Mouse (Mus musculus) ES-Bruce4 (cell line): ENCODE results near the gene Ccdc33. TPM values are rescaled to one million over a fixed set of nuclear protein-coding genes. Genes with fewer than 3 reads are reported as not detected.

Experiments used
- H3K27ac ChIP-seq: 2 replicates; pipeline ENCODE4 v1.5.1; 2012; ENCODE audit warnings: low read length, inconsistent platforms; ENCODE audit not compliant: insufficient read depth
- H3K27me3 ChIP-seq: 2 replicates; pipeline ENCODE4 v1.6.1; 2012; ENCODE audit warnings: mild to moderate bottlenecking, low read length, inconsistent platforms; ENCODE audit not compliant: control insufficient read depth, poor library complexity, insufficient read depth, severe bottlenecking
- H3K36me3 ChIP-seq: 2 replicates; pipeline ENCODE4 v1.6.1; 2012; ENCODE audit warnings: inconsistent platforms, mild to moderate bottlenecking, low read length, moderate library complexity; ENCODE audit not compliant: control insufficient read depth, poor library complexity, insufficient read depth, severe bottlenecking
- H3K4me1 ChIP-seq: one replicate; pipeline ENCODE4 v1.8.1; 2011; ENCODE audit warnings: low read length; ENCODE audit not compliant: control insufficient read depth, insufficient read depth
- H3K4me3 ChIP-seq: 2 replicates; pipeline ENCODE4 v1.5.1; 2011; ENCODE audit warnings: low read depth, mild to moderate bottlenecking, low read length
- H3K9ac ChIP-seq: 2 replicates; pipeline ENCODE4 v1.6.1; 2012; ENCODE audit warnings: low read depth, mild to moderate bottlenecking, inconsistent platforms; ENCODE audit not compliant: poor library complexity, severe bottlenecking
- H3K9me3 ChIP-seq: replicated peaks from 2 replicates; pipeline ENCODE4 v1.6.1; 2012; ENCODE audit warnings: mild to moderate bottlenecking, low read length, inconsistent platforms; ENCODE audit not compliant: control insufficient read depth, poor library complexity, insufficient read depth, severe bottlenecking
- CTCF ChIP-seq: IDR thresholded peaks from one replicate; pipeline ENCODE4 v1.8.1; 2011; ENCODE audit warnings: low read depth, low read length
- EP300 ChIP-seq: IDR thresholded peaks from 2 replicates; pipeline ENCODE4 v1.6.1; 2011; ENCODE audit warnings: low read depth, low read length; ENCODE audit not compliant: insufficient read depth
- POLR2A ChIP-seq: IDR thresholded peaks from one replicate; pipeline ENCODE4 v1.8.1; 2011; ENCODE audit warnings: low read length; ENCODE audit not compliant: insufficient read depth
- polyA plus RNA-seq: library from polyadenylated mRNA; stranded (reverse); fragments of >200 nt; gene quantifications from 2 replicates; pipeline ENCODE4 v1.2.4, GENCODE M21; 2011; ENCODE audit warnings: low read depth; ENCODE audit not compliant: missing spikeins, insufficient read depth, insufficient read length

Gene Ccdc33
- polyA plus RNA-seq, 1 experiment: not detected

GRCm38 (mm10) chr9:58105595-58106169 is 12.9 kb downstream of the Ccdc33 start:
- H3K4me1 ChIP-seq: no peaks in the 10 kb centered on the region
- no peak for TF ChIP-seq CTCF
- TF ChIP-seq POLR2A: no peak
- TF ChIP-seq EP300: no peak
- H3K9me3 ChIP-seq: no peaks in the 10 kb centered on the region
- no peak overlapping the region for H3K9ac ChIP-seq
- H3K27me3 ChIP-seq: no peaks in the 10 kb centered on the region
- H3K4me3 ChIP-seq: no peak overlapping the region
- H3K27ac ChIP-seq: no peak overlapping the region
- no peaks in the 10 kb centered on the region for H3K36me3 ChIP-seq

GRCm38 (mm10) chr9:58103647-58104046 is 15.0 kb downstream of the Ccdc33 start:
- H3K27ac ChIP-seq: no peak overlapping the region
- no peak overlapping the region for H3K9ac ChIP-seq
- H3K4me3 ChIP-seq: no peak overlapping the region
- TF ChIP-seq POLR2A: no peak
- TF ChIP-seq EP300: no peak
- TF ChIP-seq CTCF: no peak
- H3K36me3 ChIP-seq: no peaks in the 10 kb centered on the region
- no peaks in the 10 kb centered on the region for H3K4me1 ChIP-seq
- no peaks in the 10 kb centered on the region for H3K9me3 ChIP-seq
- H3K27me3 ChIP-seq: no peaks in the 10 kb centered on the region

GRCm38 (mm10) chr9:58102013-58102412 is 16.6 kb downstream of the Ccdc33 start:
- H3K9me3 ChIP-seq: no peaks in the 10 kb centered on the region
- no peak overlapping the region for H3K4me3 ChIP-seq
- H3K27me3 ChIP-seq: no peaks in the 10 kb centered on the region
- no peak for TF ChIP-seq POLR2A
- TF ChIP-seq CTCF: no peak
- no peak for TF ChIP-seq EP300
- H3K4me1 ChIP-seq: no peaks in the 10 kb centered on the region
- H3K9ac ChIP-seq: no peak overlapping the region
- H3K36me3 ChIP-seq: no peaks in the 10 kb centered on the region
- H3K27ac ChIP-seq: no peak overlapping the region

- no peaks in the 10 kb centered on the region for H3K4me1 ChIP-seq
- H3K27me3 ChIP-seq: no peaks in the 10 kb centered on the region
- TF ChIP-seq EP300 (no peak), POLR2A (no peak), CTCF (no peak)
- H3K27ac ChIP-seq: no peak overlapping the region
- H3K9me3 ChIP-seq: no peaks in the 10 kb centered on the region
- no peak overlapping the region for H3K9ac ChIP-seq
- H3K36me3 ChIP-seq: no peaks in the 10 kb centered on the region
- H3K4me3 ChIP-seq: no peak overlapping the region
These were observed 18.6 kb downstream of the Ccdc33 start for GRCm38 (mm10) chr9:58099836-58100565.

- H3K9me3 ChIP-seq: no peaks in the 10 kb centered on the region
- no peak overlapping the region for H3K27ac ChIP-seq
- H3K27me3 ChIP-seq: no peaks in the 10 kb centered on the region
- TF ChIP-seq POLR2A (no peak), EP300 (no peak), CTCF (no peak)
- H3K4me3 ChIP-seq: no peak overlapping the region
- no peaks in the 10 kb centered on the region for H3K36me3 ChIP-seq
- no peak overlapping the region for H3K9ac ChIP-seq
- H3K4me1 ChIP-seq: no peaks in the 10 kb centered on the region
These were observed 21.9 kb downstream of the Ccdc33 start for GRCm38 (mm10) chr9:58096629-58097301.

GRCm38 (mm10) chr9:58095977-58096376 is 22.6 kb downstream of the Ccdc33 start:
- H3K36me3 ChIP-seq: no peaks in the 10 kb centered on the region
- H3K4me1 ChIP-seq: no peaks in the 10 kb centered on the region
- no peaks in the 10 kb centered on the region for H3K9me3 ChIP-seq
- no peaks in the 10 kb centered on the region for H3K27me3 ChIP-seq
- H3K4me3 ChIP-seq: no peak overlapping the region
- no peak overlapping the region for H3K27ac ChIP-seq
- TF ChIP-seq CTCF: no peak
- no peak for TF ChIP-seq POLR2A
- TF ChIP-seq EP300: no peak
- H3K9ac ChIP-seq: no peak overlapping the region
